Mouse (Mus musculus): Measurements from ENCODE around the gene Mecom. TPM values are rescaled to one million over a fixed set of nuclear protein-coding genes. Genes with fewer than 3 reads are reported as not detected.

Mecom gene
- total and polyA plus RNA-seq, 2 experiments from 2014 or later = 2.6 to 5.1 TPM

- ATAC-seq (ENCODE audit: low FRiP score) (no peak), DNase-seq (ENCODE audit: low spot score) (no peak)
- 22% methylated on average over 16 of the region's 16 CpGs for WGBS
- H3K4me2 ChIP-seq (ENCODE audit: low read depth, low read length, poor library complexity, severe bottlenecking) = peak overlapping the region; percentile 47
- H3K27me3 ChIP-seq (ENCODE audit: insufficient read depth, low read length) = no peaks in the 10 kb centered on the region
- H3K36me3 ChIP-seq (ENCODE audit: insufficient read depth, low read length) = no peaks in the 10 kb centered on the region
- TF ChIP-seq CTCF (IDR thresholded peaks at IDR 0.05) = no peak
- H3K9me3 ChIP-seq (ENCODE audit: low read length) = no peaks in the 10 kb centered on the region
- peak overlapping the region; percentile 27 for H3K4me3 ChIP-seq (ENCODE audit: low read depth, low read length)
- no peak overlapping the region for H3K9ac ChIP-seq (replicated peaks; ENCODE audit: low read length, poor library complexity, severe bottlenecking)
- no peak overlapping the region for H3K27ac ChIP-seq (ENCODE audit: low read depth, low read length)
- no peaks in the 10 kb centered on the region for H3K4me1 ChIP-seq (ENCODE audit: insufficient read depth, low read length)
Measured at GRCm38 (mm10) chr3:30370860-30371455, 176.8 kb downstream of the Mecom start.

GRCm38 (mm10) chr3:30366621-30367020 is 181.2 kb downstream of the Mecom start:
- 86% methylated on average over 7 of the region's 7 CpGs for WGBS
- Histone ChIP-seq H3K9ac (replicated peaks; ENCODE audit: low read length, poor library complexity, severe bottlenecking) (no peak overlapping the region), H3K4me2 (ENCODE audit: low read depth, low read length, poor library complexity, severe bottlenecking) (no peak overlapping the region), H3K27ac (ENCODE audit: low read depth, low read length) (no peak overlapping the region), H3K9me3 (ENCODE audit: low read length) (no peaks in the 10 kb centered on the region), H3K4me3 (ENCODE audit: low read depth, low read length) (no peak overlapping the region), H3K36me3 (ENCODE audit: insufficient read depth, low read length) (no peaks in the 10 kb centered on the region), H3K27me3 (ENCODE audit: insufficient read depth, low read length) (no peaks in the 10 kb centered on the region), H3K4me1 (ENCODE audit: insufficient read depth, low read length) (no peaks in the 10 kb centered on the region)
- TF ChIP-seq CTCF (IDR thresholded peaks at IDR 0.05) = no peak
- ATAC-seq (ENCODE audit: low FRiP score) (no peak), DNase-seq (ENCODE audit: low spot score) (no peak)

GRCm38 (mm10) chr3:30361190-30361589 is 186.6 kb downstream of the Mecom start:
- Histone ChIP-seq H3K36me3 (ENCODE audit: insufficient read depth, low read length) (no peaks in the 10 kb centered on the region), H3K27ac (ENCODE audit: low read depth, low read length) (no peak overlapping the region), H3K9ac (replicated peaks; ENCODE audit: low read length, poor library complexity, severe bottlenecking) (no peak overlapping the region), H3K4me2 (ENCODE audit: low read depth, low read length, poor library complexity, severe bottlenecking) (no peak overlapping the region), H3K9me3 (ENCODE audit: low read length) (no peaks in the 10 kb centered on the region), H3K4me3 (ENCODE audit: low read depth, low read length) (no peak overlapping the region), H3K27me3 (ENCODE audit: insufficient read depth, low read length) (no peaks in the 10 kb centered on the region), H3K4me1 (ENCODE audit: insufficient read depth, low read length) (no peaks in the 10 kb centered on the region)
- DNase-seq (ENCODE audit: low spot score) = no peak
- WGBS = 80% methylated on average over 5 of the region's 5 CpGs
- no peak for TF ChIP-seq CTCF (IDR thresholded peaks at IDR 0.05)
- ATAC-seq (ENCODE audit: low FRiP score) = no peak

- H3K9ac ChIP-seq (replicated peaks; ENCODE audit: low read length, poor library complexity, severe bottlenecking) = no peak overlapping the region
- H3K4me1 ChIP-seq (ENCODE audit: insufficient read depth, low read length) = no peaks in the 10 kb centered on the region
- H3K27me3 ChIP-seq (ENCODE audit: insufficient read depth, low read length) = no peaks in the 10 kb centered on the region
- TF ChIP-seq CTCF (IDR thresholded peaks at IDR 0.05) = no peak
- H3K9me3 ChIP-seq (ENCODE audit: low read length) = no peaks in the 10 kb centered on the region
- 52% methylated on average over 6 of the region's 6 CpGs for whole genome bisulfite sequencing
- DNase-seq (ENCODE audit: low spot score) (no peak), ATAC-seq (ENCODE audit: low FRiP score) (no peak)
- H3K4me2 ChIP-seq (ENCODE audit: low read depth, low read length, poor library complexity, severe bottlenecking) = no peak overlapping the region
- no peak overlapping the region for H3K4me3 ChIP-seq (ENCODE audit: low read depth, low read length)
- H3K27ac ChIP-seq (ENCODE audit: low read depth, low read length) = no peak overlapping the region
- H3K36me3 ChIP-seq (ENCODE audit: insufficient read depth, low read length) = no peaks in the 10 kb centered on the region
Measured at GRCm38 (mm10) chr3:30353878-30354727, 193.7 kb downstream of the Mecom start.

GRCm38 (mm10) chr3:30349279-30349678 is 198.5 kb downstream of the Mecom start:
- Histone ChIP-seq H3K9me3 (ENCODE audit: low read length) (no peaks in the 10 kb centered on the region), H3K9ac (replicated peaks; ENCODE audit: low read length, poor library complexity, severe bottlenecking) (no peak overlapping the region), H3K27me3 (ENCODE audit: insufficient read depth, low read length) (no peaks in the 10 kb centered on the region), H3K4me2 (ENCODE audit: low read depth, low read length, poor library complexity, severe bottlenecking) (no peak overlapping the region), H3K4me3 (ENCODE audit: low read depth, low read length) (no peak overlapping the region), H3K36me3 (ENCODE audit: insufficient read depth, low read length) (no peaks in the 10 kb centered on the region), H3K4me1 (ENCODE audit: insufficient read depth, low read length) (no peaks in the 10 kb centered on the region), H3K27ac (ENCODE audit: low read depth, low read length) (no peak overlapping the region)
- peak; percentile 31 for DNase-seq (ENCODE audit: low spot score)
- WGBS = 40% methylated on average over 7 of the region's 7 CpGs
- ATAC-seq (ENCODE audit: low FRiP score) = 0 out of 2 replicates have a peak, but pooled peaks have one; percentile 60
- TF ChIP-seq CTCF (IDR thresholded peaks at IDR 0.05) = peak; percentile 58

- no peak for TF ChIP-seq CTCF (IDR thresholded peaks at IDR 0.05)
Measured at GRCm38 (mm10) chr3:30344151-30344550, 203.7 kb downstream of the Mecom start.

More at GRCm38 (mm10) chr3:30344151-30344550, 203.7 kb downstream of the Mecom start:
- Histone ChIP-seq H3K4me1 (ENCODE audit: insufficient read depth, low read length) (no peaks in the 10 kb centered on the region), H3K4me3 (ENCODE audit: low read depth, low read length) (no peak overlapping the region), H3K36me3 (ENCODE audit: insufficient read depth, low read length) (no peaks in the 10 kb centered on the region), H3K9ac (replicated peaks; ENCODE audit: low read length, poor library complexity, severe bottlenecking) (no peak overlapping the region), H3K9me3 (ENCODE audit: low read length) (no peaks in the 10 kb centered on the region), H3K4me2 (ENCODE audit: low read depth, low read length, poor library complexity, severe bottlenecking) (no peak overlapping the region), H3K27me3 (ENCODE audit: insufficient read depth, low read length) (no peaks in the 10 kb centered on the region), H3K27ac (ENCODE audit: low read depth, low read length) (no peak overlapping the region)
- DNase-seq (ENCODE audit: low spot score) = no peak
- no peak for ATAC-seq (ENCODE audit: low FRiP score)
- 88% methylated on average over 4 of the region's 4 CpGs for WGBS

Measured in midbrain, postnatal 0 days (tissue).